Mouse (Mus musculus) embryonic facial prominence, embryonic 11.5 days (tissue): ENCODE results near the gene Gsk3a. TPM values are rescaled to one million over a fixed set of nuclear protein-coding genes. Genes with fewer than 3 reads are reported as not detected.

Experiments used
- ATAC-seq: fragments of 200-750 bp; cut with Nextera tagmentation; replicated peaks from 2 replicates; pipeline ENCODE4 v1.8.0; 2017; ENCODE audit warnings: low read depth; ENCODE audit not compliant: insufficient number of reproducible peaks, low FRiP score, low TSS enrichment
- DNase-seq: peaks from one replicate; pipeline ENCODE4 v3.0.0-alpha.2; 2015; ENCODE audit warnings: low spot score
- H3K27ac ChIP-seq: fragments of 300-500 bp; sonication (generic); replicated peaks from 2 replicates; pipeline ENCODE4 v1.5.1; 2014; ENCODE audit warnings: mild to moderate bottlenecking, low read depth, low read length, control low read depth
- H3K27me3 ChIP-seq: fragments of 300-500 bp; sonication (generic); 2 replicates; pipeline ENCODE4 v1.6.1; 2014; ENCODE audit warnings: mild to moderate bottlenecking, low read length, moderate library complexity, mixed read lengths; ENCODE audit not compliant: control insufficient read depth, insufficient read depth
- H3K36me3 ChIP-seq: fragments of 300-500 bp; sonication (generic); replicated peaks from 2 replicates; pipeline ENCODE4 v1.6.1; 2014; ENCODE audit warnings: low read depth, mild to moderate bottlenecking, low read length, moderate library complexity, mixed read lengths; ENCODE audit not compliant: control insufficient read depth, insufficient read depth
- H3K4me1 ChIP-seq: fragments of 300-500 bp; sonication (generic); 2 replicates; pipeline ENCODE4 v1.6.1; 2014; ENCODE audit warnings: low read length, mixed read lengths; ENCODE audit not compliant: control insufficient read depth, insufficient read depth
- H3K4me2 ChIP-seq: fragments of 300-500 bp; sonication (generic); 2 replicates; pipeline ENCODE4 v1.6.1; 2014; ENCODE audit warnings: low read depth, mild to moderate bottlenecking, control low read depth, low read length, moderate library complexity
- H3K4me3 ChIP-seq: fragments of 300-500 bp; sonication (generic); 2 replicates; pipeline ENCODE4 v1.5.1; 2014; ENCODE audit warnings: low read depth, low read length, control low read depth
- H3K9ac ChIP-seq: fragments of 300-500 bp; sonication (generic); replicated peaks from 2 replicates; pipeline ENCODE4 v1.6.1; 2014; ENCODE audit warnings: mild to moderate bottlenecking, control low read depth, low read length
- H3K9me3 ChIP-seq: fragments of 300-500 bp; sonication (generic); replicated peaks from 2 replicates; pipeline ENCODE4 v1.6.1; 2016; ENCODE audit warnings: mild to moderate bottlenecking, low read length, inconsistent platforms, mixed read lengths; ENCODE audit not compliant: control insufficient read depth
- WGBS: fragments of 180-500 bp; shearing (Covaris S2); extraction: QIAGEN DNeasy Blood & Tissue Kit; methylation state at CpG from one replicate; pipeline ENCODE4 v1.1.7; 2014; 5-methylcytosine and 5-hydroxymethylcytosine counted together
- polyA plus RNA-seq: library from polyadenylated mRNA; unstranded; fragments of >200 nt; fragmentation: Nextera tagmentation; extraction: Ambion mirVana; gene quantifications from 2 replicates; pipeline ENCODE4 v1.2.1, GENCODE M21; 2014

The Gsk3a gene
- polyA plus RNA-seq, 1 experiment from 2014 or later: 12.6 TPM

DNA sequence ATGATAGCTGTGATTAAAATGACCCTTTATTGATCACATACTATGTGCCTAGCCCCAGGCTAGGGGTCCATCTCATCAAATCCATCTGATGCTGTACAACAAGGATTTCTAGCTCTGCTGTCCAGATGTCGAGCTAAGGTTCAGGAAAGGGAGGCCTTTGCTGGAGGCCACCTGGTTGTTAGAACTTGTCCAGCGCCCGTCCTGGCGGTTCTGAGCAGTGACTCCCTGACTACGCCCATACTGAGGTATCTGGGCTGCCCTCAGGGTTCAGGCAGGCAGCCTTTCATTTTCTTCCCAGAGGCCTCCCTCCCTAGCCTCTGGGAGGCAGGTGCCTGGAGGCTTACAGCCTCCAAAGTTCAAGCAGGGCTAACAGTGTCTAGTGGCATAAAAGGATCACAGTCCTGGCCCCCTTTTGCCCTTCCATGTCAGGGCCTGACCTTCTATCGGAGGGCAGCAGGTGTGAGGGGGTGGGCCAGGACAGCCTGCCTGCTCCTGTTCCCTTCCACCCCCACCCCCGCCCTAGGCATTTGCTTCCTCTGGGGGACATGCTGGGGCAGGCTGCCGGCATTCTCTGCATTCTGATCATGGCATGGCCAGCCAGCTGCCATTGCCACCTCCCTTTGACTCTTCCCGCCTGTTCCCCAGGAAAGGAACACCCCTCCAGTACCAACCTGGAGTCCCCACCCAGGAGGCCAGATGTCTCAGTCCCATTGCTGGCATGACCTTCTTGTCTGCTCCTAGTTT is 38.1 kb upstream of the Gsk3a start:
- H3K4me3 ChIP-seq: no peak overlapping the region
- WGBS: 43% methylated on average over 9 of the region's 9 CpGs
- no peak overlapping the region; the same call in 1 of the 2 replicates for H3K9ac ChIP-seq
- H3K9me3 ChIP-seq: no peaks in the 10 kb centered on the region
- peaks cover 4% of the 10 kb centered on the region; the same call in 1 of the 2 replicates for H3K36me3 ChIP-seq
- ATAC-seq (no peak), DNase-seq (no peak)
- H3K27ac ChIP-seq: peak overlapping the region; percentile 25
- peaks cover 6% of the 10 kb centered on the region for H3K4me1 ChIP-seq
- H3K4me2 ChIP-seq: no peak overlapping the region
- no peaks in the 10 kb centered on the region for H3K27me3 ChIP-seq

DNA sequence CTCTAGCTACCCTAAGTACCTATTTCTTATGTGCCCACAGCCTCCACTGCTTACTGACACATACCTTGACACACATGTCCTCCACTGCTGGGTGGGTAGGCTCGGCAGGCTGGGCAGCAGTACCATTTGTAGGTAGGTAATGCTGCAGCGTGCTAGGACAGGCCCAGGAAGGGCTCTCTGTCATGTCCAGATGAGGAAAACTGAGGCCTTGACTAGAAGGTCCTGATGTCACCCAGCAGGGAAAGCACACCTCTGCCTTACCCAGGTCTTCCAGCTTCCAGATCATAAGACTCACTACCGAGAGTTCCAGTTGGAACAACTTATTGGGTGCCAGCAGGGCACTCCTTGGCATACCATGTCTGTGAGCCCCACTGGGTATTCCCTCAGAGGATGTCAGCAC is 37.3 kb upstream of the Gsk3a start:
- ATAC-seq (no peak), DNase-seq (no peak)
- Histone ChIP-seq H3K27ac (no peak overlapping the region), H3K4me3 (no peak overlapping the region), H3K9me3 (no peaks in the 10 kb centered on the region), H3K36me3 (peaks cover 4% of the 10 kb centered on the region; the same call in 1 of the 2 replicates), H3K9ac (no peak overlapping the region), H3K27me3 (no peaks in the 10 kb centered on the region), H3K4me2 (no peak overlapping the region), H3K4me1 (peaks cover 2% of the 10 kb centered on the region; the same call in 1 of the 2 replicates)
- 87% methylated on average over 3 of the region's 3 CpGs for WGBS

DNA sequence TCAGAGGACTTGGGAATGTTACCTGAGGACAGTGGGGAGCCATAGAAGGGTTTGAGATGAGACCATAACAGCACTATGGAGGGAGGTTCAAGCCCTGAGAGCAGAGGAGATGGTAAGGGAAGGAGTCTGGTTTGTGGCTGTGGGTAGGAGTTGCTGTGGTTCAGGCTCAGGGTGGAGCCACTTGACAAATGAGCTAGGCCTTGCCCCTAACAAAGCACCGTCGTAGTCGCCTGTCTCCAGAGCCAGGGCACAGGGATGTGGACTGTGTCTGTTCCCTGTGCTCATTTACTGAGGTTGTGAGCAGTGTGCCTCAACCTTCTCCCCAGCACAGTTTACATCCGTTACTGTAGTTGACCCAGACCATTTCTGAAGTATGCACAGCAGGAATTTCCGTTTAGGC is 36.9 kb upstream of the Gsk3a start:
- Histone ChIP-seq H3K4me1 (0 out of 2 replicates have a peak, but pooled peaks cover 2% of the 10 kb centered on the region), H3K9ac (no peak overlapping the region), H3K4me3 (no peak overlapping the region), H3K36me3 (peaks cover 4% of the 10 kb centered on the region; the same call in 1 of the 2 replicates), H3K4me2 (no peak overlapping the region), H3K27me3 (no peaks in the 10 kb centered on the region), H3K9me3 (no peaks in the 10 kb centered on the region), H3K27ac (no peak overlapping the region)
- 71% methylated on average over 5 of the region's 5 CpGs for WGBS
- DNase-seq (no peak), ATAC-seq (no peak)

DNA sequence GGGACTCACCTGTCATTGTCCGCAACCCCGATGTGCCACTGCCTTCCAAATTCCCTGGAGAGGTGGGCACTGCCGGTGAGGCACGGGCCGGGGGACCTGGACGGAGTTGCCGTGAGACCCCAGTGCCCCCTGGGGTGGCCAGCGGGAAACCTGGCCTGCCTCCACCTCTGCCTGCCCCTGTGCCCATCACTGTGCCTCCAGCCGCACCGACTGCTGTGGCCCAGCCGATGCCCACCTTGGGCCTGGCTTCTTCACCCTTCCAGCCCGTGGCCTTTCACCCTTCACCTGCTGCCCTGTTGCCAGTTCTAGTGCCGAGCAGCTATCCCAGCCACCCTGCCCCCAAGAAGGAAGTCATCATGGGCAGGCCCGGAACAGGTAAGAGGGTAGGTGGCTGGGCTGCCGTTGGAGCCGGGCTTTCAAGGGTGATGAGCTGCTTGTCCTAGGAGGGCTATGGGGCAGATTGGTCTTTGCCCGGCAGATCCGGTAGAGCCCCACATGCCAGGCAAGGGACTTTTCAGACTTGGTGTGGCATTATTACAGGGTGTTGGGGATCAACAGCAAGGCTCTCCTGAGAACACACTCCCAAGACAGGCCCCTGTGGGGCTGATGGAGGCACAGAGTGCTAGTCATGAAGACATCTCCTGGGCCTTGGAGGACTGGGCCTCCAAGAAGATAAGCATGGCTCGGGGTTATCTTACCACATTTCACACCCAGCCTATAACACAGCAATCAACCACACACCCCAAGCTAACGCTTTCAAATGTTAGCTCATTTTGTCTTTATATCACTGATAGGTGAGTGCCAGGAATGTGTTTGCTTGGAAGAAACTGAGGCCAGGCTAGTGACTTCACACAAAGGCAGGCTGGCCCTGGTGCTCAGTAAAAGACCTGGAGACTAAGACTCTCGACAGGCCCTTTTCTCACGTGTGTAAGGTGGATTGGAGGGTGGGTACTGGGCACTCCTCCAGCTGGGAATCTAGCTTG is 35.9 kb upstream of the Gsk3a start:
- Histone ChIP-seq H3K4me3 (no peak overlapping the region), H3K36me3 (peaks cover 4% of the 10 kb centered on the region; the same call in 1 of the 2 replicates), H3K4me2 (no peak overlapping the region), H3K27me3 (no peaks in the 10 kb centered on the region), H3K9me3 (no peaks in the 10 kb centered on the region), H3K4me1 (peaks cover 8% of the 10 kb centered on the region; the same call in 1 of the 2 replicates), H3K27ac (no peak overlapping the region), H3K9ac (no peak overlapping the region)
- WGBS: 89% methylated on average over 22 of the region's 22 CpGs
- ATAC-seq (no peak), DNase-seq (no peak)

DNA sequence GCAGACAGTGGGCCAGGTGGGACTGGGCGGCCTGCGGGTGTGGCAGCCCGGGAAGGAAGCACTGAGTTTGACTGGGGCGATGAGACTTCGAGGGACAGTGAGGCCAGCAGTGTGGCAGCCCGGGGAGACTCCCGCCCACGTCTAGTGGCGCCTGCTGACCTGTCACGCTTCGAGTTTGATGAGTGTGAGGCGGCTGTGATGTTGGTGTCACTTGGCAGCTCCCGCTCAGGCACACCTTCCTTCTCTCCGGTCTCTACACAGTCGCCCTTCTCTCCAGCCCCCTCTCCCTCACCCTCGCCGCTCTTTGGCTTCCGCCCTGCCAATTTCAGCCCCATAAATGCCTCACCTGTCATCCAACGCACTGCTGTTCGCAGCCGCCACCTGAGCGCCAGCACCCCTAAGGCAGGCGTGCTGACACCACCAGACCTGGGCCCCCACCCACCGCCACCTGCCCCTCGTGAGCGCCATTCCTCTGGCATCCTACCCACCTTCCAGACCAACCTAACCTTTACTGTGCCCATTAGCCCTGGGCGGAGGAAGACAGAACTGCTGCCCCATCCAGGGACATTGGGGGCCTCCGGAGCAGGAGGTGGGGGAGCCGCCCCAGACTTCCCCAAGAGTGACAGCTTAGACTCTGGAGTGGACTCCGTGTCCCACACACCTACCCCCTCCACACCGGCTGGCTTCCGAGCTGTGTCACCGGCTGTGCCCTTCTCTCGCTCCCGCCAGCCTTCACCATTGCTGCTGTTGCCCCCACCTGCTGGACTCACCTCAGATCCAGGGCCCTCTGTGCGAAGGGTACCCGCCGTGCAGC is 35.0 kb upstream of the Gsk3a start:
- Histone ChIP-seq H3K9ac (no peak overlapping the region), H3K4me1 (peaks cover 8% of the 10 kb centered on the region; the same call in 1 of the 2 replicates), H3K27me3 (no peaks in the 10 kb centered on the region), H3K27ac (no peak overlapping the region), H3K36me3 (peaks cover 4% of the 10 kb centered on the region; the same call in 1 of the 2 replicates), H3K4me3 (no peak overlapping the region), H3K4me2 (no peak overlapping the region), H3K9me3 (no peaks in the 10 kb centered on the region)
- DNase-seq: no peak
- ATAC-seq: no peak
- WGBS: 89% methylated on average over 38 of the region's 38 CpGs

DNA sequence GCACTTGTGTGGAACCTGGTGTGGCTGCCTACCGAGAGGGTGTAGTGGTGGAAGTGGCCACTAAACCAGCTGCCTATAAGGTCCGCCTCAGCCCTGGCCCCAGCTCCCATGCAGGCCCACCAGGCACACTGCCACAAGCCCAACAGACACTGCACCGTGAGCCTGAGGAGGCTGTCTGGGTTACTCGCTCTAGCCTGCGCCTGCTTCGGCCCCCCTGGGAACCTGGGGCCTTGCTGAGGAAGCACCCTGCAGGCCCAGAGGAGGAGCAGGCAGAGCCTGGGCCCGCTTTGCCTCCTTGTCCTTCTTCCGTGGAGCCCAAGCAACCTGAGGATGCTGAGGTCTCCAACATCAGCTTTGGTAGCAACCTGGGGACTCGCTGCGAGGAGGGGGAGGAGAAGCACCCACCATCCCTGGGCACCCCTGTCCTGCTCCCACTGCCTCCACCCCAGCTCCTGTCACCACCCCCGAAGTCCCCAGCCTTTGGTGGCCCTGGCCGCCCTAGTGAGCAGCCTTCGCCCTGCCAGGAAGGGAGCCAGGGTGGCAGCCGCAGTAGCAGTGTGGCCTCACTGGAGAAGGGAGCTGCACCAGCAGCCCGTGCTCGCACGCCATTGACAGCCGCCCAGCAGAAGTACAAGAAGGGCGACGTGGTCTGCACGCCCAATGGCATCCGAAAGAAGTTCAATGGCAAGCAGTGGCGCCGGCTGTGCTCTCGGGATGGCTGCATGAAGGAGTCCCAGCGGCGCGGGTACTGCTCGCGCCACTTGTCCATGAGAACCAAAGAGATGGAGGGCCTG is 34.2 kb upstream of the Gsk3a start:
- peaks cover 5% of the 10 kb centered on the region; the same call in 1 of the 2 replicates for H3K4me1 ChIP-seq

More for the DNA sequence above, 34.2 kb upstream of the Gsk3a start:
- 89% methylated on average over 29 of the region's 30 CpGs for WGBS
- Histone ChIP-seq H3K4me2 (no peak overlapping the region), H3K36me3 (peaks cover 4% of the 10 kb centered on the region; the same call in 1 of the 2 replicates), H3K27me3 (no peaks in the 10 kb centered on the region), H3K9ac (no peak overlapping the region), H3K27ac (no peak overlapping the region), H3K9me3 (no peaks in the 10 kb centered on the region), H3K4me3 (no peak overlapping the region)
- ATAC-seq (no peak), DNase-seq (no peak)
